Mouse (Mus musculus) spleen, adult 12 weeks (tissue): Measurements from ENCODE around the gene Bst2.
"Not testable (repeated sequence)": the region's sequence is repeated elsewhere in the genome, so short reads cannot be mapped to it uniquely, and the experiment has no call there.

Experiments
- DNase-seq: peaks from one replicate; pipeline ENCODE4 v3.0.0; 2022; ENCODE audit warnings: low spot score

Gene Bst2

DNA sequence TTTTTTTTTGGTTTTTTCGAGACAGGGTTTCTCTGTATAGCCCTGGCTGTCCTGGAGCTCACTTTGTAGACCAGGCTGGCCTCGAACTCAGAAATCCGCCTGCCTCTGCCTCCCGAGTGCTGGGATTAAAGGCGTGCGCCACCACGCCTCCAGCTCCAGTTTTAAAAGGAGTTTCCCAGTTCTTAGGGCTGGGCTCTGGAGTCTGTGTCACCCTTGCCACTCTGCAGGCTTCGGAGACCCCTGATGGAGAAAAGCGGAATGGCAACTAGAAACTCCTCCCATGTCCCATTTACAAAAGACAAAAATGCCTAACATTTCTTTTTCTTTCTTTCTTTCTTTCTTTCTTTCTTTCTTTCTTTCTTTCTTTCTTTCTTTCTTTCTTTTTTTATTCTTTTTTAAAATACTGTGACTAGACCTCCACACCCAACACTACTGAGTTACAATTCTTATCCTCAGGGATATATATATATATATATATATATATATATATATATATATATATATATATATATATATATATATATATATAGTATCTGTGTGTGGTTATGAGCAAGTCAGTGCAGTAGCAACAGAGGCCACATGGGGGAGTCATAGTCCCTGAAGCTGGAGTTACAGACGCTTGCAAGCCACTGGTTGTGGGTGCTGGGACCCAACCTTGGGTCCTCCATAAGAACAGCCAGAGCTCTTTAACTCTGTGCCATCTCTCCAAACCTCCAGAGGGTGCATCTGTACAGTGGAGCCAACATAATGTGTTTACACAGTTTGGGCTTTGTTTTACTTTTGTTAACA, 18.0 kb downstream of the Bst2 start:
- not testable (repeated sequence) for DNase-seq

DNA sequence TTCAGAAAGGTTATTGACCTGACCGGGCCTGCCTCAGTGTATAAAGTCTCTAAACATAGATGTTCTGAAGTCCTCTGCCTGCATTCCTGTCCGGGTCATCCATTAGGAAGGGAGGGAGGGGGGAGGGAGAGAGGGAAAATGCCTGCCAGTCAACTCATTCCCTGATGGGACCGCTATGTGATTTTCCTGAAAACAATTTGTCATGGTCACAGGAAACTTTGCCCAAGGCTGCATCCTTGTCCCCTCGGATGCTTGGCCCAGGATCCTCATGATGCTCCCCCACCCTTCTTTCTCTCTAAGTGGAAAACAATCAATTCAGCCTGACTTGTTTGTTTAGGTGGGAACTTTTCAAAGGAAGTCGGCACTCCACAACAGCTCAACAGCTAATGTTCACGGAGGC, 20.5 kb downstream of the Bst2 start:
- DNase-seq, result no peak

- no peak for DNase-seq
Observed at GRCm38 (mm10) chr8:71515043-71515442, 22.2 kb downstream of the Bst2 start.

GRCm38 (mm10) chr8:71513018-71513754, 24.1 kb downstream of the Bst2 start:
- DNase-seq, result no peak

- no peak for DNase-seq
Observed at GRCm38 (mm10) chr8:71511644-71512043, 25.6 kb downstream of the Bst2 start, which contains the start of gene Plvap. Plvap (minus strand) TSS chr8:71511752.

DNA sequence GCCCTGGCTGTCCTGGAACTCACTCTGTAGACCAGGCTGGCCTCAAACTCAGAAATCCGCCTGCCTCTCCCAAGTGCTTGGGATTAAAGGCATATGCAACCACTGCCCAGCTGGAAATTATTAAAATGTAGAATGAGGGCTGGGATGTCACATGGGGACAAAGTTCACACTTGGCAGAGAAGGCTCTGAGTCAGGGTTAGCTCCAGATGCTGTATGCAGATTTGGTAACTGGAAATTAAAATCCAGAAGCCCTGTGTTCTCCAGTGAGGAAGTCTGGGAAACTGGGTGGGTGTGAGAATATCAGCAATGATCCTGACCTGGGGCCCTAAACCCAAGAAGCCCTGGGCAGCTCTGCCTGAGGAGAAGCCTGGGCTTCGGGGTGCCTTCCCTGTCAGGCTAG, 27.9 kb downstream of the Bst2 start:
- DNase-seq, result no peak

DNA sequence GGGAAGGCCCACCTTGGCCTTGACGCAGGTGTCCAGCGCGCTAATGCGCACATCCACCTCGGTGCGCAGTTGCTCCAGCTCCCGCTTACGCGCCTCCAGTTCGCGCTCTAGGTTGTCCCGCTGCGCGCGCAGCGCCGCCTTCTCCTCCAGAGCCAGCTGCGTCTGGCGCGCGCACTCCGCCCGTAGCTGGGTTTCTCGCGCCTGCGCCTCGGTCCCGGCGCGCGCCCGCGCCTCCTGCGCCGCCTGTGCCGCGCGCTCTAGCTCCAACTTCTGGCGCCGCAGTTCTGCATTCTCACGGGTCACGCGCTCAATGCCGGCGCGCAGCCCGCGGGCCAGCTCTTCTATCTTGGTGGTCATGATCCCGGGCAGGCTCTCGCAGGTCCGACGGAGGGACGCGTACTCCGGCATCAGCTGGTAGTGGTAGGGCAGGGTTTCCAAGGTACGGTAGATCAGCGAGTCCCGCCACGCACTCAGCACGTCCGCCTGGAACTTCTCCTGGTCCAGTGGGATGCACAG, 29.6 kb downstream of the Bst2 start:
- no peak for DNase-seq

DNA sequence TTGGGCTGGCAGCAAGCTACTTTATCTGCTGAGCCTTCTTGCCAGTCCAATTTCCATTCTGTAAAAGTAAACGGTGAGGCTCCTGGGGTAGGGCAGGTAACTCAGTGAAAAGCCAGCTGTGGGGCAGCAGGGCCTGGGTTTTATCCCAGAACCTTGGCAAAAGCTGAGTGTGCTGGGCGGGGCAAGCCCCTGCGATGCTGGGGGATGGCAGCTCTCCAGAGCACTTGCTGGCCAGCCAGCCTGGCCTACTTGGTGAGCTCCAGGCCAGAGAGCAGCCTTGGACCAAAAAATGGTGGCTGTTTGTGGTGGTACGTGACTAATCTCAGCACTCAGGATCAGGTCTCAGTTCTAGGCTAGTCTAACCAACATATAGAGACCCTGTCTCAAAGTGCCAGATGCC, 31.3 kb downstream of the Bst2 start:
- no peak for DNase-seq

GRCm38 (mm10) chr8:71505326-71505725, 31.9 kb downstream of the Bst2 start:
- no peak for DNase-seq

- DNase-seq, result no peak
Observed at GRCm38 (mm10) chr8:71504349-71504748, 32.9 kb downstream of the Bst2 start.

DNA sequence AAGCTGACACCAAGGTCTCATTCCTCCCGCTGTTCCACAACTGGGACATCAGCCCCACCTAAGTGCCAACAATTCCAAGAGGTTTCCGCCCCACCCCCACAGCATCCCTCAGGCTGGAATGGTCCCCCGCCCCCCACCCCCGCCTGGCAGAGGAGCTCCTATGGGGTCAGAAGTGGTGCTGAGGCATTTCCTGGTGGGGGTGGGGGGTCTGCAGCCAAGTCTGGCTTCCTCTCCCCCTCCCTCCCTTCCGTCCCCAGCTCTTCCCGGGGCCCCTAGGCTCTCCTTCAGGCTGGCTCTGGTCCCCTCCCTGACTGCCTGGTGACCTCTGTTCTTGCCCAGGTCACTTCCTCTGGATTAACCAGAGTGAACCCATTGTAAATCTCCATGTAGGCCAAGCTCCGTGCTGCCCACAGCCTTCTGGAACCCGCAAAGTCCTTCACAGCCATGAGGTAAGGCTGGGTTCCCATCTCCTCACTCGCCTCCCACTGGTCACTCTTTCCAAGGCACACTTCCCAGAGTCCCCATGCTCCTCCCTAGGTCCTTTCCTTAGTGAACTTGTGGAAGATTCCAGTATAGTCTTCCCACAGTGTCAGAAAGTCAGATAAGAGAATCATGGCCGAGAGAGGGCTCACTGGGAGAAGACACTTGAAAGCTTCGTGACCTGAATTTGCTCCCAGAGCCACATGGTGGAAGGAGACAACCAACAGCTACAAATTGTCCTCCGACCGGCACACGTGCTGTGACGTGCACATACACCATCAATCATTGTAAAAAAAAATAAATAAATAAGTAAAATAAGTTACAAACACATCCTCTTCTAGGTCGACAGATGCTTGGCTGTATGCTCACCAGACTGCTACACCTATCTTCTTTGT, 38.2 kb downstream of the Bst2 start:
- DNase-seq, result no peak

- no peak for DNase-seq
Observed at GRCm38 (mm10) chr8:71497881-71498501, 39.3 kb downstream of the Bst2 start.

DNA sequence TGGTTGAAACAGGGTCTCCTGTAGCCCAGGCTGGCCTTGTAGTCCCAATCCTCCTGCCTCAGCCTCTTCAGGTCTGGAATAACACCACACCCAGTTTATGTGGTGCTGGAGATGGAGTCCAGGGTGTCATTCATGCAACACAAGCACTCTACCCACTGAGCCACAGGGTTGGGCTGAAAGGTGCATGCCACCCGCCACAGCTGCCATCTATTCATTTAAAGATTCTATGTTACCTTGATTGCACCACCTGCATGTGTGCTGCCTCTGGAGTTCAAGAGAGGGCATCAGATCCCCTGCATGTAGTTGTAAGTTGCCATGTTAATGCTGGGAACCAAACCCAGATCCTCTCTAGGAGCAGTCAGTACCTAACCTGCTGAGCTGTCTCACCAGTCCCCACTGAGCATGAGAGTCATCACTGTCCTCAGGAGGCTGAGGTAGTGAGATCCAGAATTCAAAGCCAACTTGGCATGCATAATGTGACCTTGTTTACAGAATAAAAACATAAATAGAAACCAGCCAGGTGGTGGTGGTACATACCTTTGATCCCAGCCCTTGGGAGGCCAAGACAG, 40.1 kb downstream of the Bst2 start:
- DNase-seq, result no peak

DNA sequence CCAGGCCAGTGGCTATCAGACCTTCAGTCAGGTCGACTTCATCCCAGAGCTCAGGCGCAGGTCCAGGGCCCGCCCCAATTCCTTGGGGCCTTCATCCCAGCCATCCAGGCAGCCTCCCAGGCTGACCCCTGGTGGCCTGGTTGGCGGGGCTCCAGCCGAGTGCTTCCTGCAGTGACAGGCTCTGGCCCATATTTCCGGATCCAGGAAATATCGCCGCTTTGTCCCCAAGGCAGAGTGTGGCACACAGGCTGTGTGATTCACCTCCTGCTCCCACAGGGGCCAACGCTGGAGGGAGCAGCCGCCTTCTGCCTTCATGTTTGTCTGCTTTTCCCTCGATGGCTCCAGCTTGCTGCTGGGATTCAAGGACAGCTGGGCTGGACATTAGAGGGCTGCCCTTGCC, 40.8 kb downstream of the Bst2 start:
- DNase-seq, result no peak

- no peak for DNase-seq
Observed at GRCm38 (mm10) chr8:71495811-71496210, 41.4 kb downstream of the Bst2 start.

DNA sequence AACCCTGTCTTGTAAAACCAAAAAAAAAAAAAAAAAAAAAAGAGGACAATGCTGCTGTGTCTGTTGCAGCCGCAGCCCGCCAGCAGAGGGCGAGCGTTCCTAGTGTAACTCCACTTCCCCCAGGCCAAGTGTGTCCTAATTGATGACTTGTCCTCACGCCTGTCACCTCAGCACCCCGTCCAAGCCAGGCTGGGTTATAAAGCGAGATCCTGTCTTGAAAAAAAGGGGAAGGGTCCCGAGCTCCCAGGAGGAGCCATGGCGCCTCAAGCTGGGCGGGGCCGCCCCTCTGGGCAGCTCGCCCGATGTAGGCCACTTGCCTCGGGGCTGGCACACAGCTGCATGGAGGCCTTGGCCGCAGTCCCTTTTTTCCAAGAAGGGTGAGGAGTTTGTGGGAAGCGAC, 42.2 kb downstream of the Bst2 start:
- peak; percentile 57 for DNase-seq

GRCm38 (mm10) chr8:71488454-71488853, 48.8 kb downstream of the Bst2 start:
- peak; percentile 82 for DNase-seq

GRCm38 (mm10) chr8:71487691-71488445, 49.4 kb downstream of the Bst2 start, which contains the start of gene Gtpbp3:
Gtpbp3 (plus strand) TSS chr8:71488103.
- peak; percentile 66 for DNase-seq

- no peak for DNase-seq
Observed at GRCm38 (mm10) chr8:71486136-71486529, 51.1 kb downstream of the Bst2 start.
